Mouse (Mus musculus) limb, embryonic 14.5 days (tissue): Measurements from ENCODE around the gene Gm13083. TPM values are rescaled to one million over a fixed set of nuclear protein-coding genes. Genes with fewer than 3 reads are reported as not detected.
"Not testable (repeated sequence)": the region's sequence is repeated elsewhere in the genome, so short reads cannot be mapped to it uniquely, and the experiment has no call there.

ENCODE experiments used
- ATAC-seq: fragments of 200-750 bp; cut with Nextera tagmentation; 2 replicates; pipeline ENCODE4 v1.8.0; 2017; ENCODE audit warnings: low read depth, moderate number of reproducible peaks, moderate TSS enrichment; ENCODE audit not compliant: low FRiP score
- DNase-seq: peaks from one replicate; pipeline ENCODE4 v3.0.0-alpha.2; 2015; ENCODE audit warnings: low spot score
- H3K27ac ChIP-seq: fragments of 300-500 bp; sonication (generic); replicated peaks from 2 replicates; pipeline ENCODE4 v1.5.1; 2014; ENCODE audit warnings: low read depth, mild to moderate bottlenecking, low read length, moderate library complexity, mixed read lengths
- H3K27me3 ChIP-seq: fragments of 300-500 bp; sonication (generic); 2 replicates; pipeline ENCODE4 v1.6.1; 2014; ENCODE audit warnings: low read length, mixed read lengths; ENCODE audit not compliant: control insufficient read depth, insufficient read depth
- H3K36me3 ChIP-seq: fragments of 300-500 bp; sonication (generic); 2 replicates; pipeline ENCODE4 v1.6.1; 2014; ENCODE audit warnings: mild to moderate bottlenecking, low read length, moderate library complexity, mixed read lengths; ENCODE audit not compliant: control insufficient read depth, insufficient read depth
- H3K4me1 ChIP-seq: fragments of 300-500 bp; sonication (generic); 2 replicates; pipeline ENCODE4 v1.6.1; 2014; ENCODE audit warnings: antibody characterized with exemption, low read length, mixed read lengths; ENCODE audit not compliant: control insufficient read depth, insufficient read depth
- H3K4me2 ChIP-seq: fragments of 300-500 bp; sonication (generic); replicated peaks from 2 replicates; pipeline ENCODE4 v1.6.1; 2014; ENCODE audit warnings: low read depth, mild to moderate bottlenecking, low read length, moderate library complexity; ENCODE audit not compliant: severe bottlenecking
- H3K4me3 ChIP-seq: fragments of 300-500 bp; sonication (generic); replicated peaks from 2 replicates; pipeline ENCODE4 v1.5.1; 2014; ENCODE audit warnings: low read length
- H3K9ac ChIP-seq: fragments of 300-500 bp; sonication (generic); 2 replicates; pipeline ENCODE4 v1.6.1; 2014; ENCODE audit warnings: mild to moderate bottlenecking, low read depth, low read length, moderate library complexity; ENCODE audit not compliant: severe bottlenecking
- H3K9me3 ChIP-seq: fragments of 300-500 bp; sonication (generic); 2 replicates; pipeline ENCODE4 v1.6.1; 2016; ENCODE audit warnings: low read length; ENCODE audit not compliant: control insufficient read depth
- WGBS: fragments of 180-500 bp; shearing (Covaris S2); extraction: QIAGEN DNeasy Blood & Tissue Kit; methylation state at CpG from one replicate; pipeline ENCODE4 v1.1.7; 2014; 5-methylcytosine and 5-hydroxymethylcytosine counted together
- polyA plus RNA-seq, 2 experiments: library from polyadenylated mRNA; depleted of rRNA in 1 of 2; stranded (reverse) in 1 of 2; unstranded in 1 of 2; fragments of >200 nt; fragmentation: Nextera tagmentation in 1 of 2; extraction: Ambion mirVana in 1 of 2; gene quantifications; 2 replicates each; pipeline versions ENCODE4 v1.2.1 to v1.2.3; 2012 to 2014

The Gm13083 gene
- not detected in 2 replicates for polyA plus RNA-seq (2012; rRNA removed)
- polyA plus RNA-seq (2014; fragmentation: Nextera tagmentation; extraction: Ambion mirVana), result not detected in 2 replicates

DNA sequence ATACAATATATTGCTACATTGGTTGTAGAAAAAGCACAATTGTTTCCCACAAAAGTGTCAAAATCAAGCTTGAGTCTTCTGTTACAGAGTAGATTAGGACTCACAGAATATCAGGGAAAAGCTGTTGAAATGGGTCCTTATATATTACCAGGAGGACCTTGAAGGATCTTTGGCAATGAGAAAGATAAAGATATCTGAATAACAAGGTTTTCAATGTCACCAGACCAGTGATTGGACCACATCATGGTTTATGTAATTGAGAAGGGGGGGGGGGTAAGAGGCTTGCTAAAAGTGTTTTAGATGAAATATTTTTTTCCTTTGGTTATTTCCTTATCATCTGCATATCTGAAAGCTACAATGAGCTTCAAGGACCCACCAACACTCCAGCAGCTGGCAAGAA lies at the start of gene Gm13083:
Gm13083 (plus strand) TSS at position 301 of the 400 bp plus-strand sequence.
- H3K9ac ChIP-seq, H3K4me3 ChIP-seq, H3K36me3 ChIP-seq, H3K9me3 ChIP-seq, DNase-seq, H3K27me3 ChIP-seq, ATAC-seq, H3K4me2 ChIP-seq, H3K27ac ChIP-seq, H3K4me1 ChIP-seq: not testable (repeated sequence)

DNA sequence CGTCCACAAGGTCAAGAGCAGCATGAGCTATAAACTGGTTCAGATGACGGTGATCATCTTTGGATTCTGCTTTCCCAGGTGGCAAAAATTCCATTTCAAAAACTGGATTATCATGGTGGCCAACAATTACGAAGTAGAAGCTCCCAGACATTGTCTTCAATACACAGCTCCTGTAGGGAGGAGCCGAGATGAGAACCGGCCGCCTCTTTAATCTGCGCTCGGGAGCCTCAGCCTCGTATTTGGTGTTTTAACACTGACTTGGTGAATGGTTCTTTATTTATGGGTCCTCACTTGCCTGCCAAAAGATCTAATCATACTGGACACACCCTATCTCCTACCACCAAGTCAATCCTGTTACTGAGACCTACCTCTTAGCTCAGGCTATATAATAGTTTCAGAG lies 2.9 kb upstream of the Gm13083 start:
- 82% methylated on average over 9 of the region's 9 CpGs for WGBS
- DNase-seq, H3K36me3 ChIP-seq, H3K4me3 ChIP-seq, H3K4me2 ChIP-seq, H3K4me1 ChIP-seq, H3K27ac ChIP-seq, H3K9ac ChIP-seq, H3K9me3 ChIP-seq, H3K27me3 ChIP-seq, ATAC-seq: not testable (repeated sequence)

DNA sequence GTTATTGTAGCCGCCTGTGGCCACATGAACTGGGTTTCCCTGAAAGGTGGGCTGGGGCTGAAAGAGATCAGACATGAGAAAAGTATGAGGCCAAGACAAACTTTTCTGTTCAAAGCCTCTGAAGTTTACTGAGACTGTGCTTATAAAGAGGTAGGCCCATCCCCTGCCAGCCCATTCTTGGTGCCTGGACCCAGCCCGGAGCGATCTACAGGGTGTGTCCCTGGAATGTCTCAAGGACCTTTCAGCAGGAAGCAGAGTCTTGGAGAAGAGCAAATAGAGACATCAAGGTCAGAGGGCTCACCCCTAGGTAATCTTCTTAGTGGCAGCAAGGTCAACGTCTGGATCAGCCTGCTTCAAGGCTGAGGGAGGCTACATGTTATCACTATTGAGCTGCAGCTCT lies 3.3 kb downstream of the Gm13083 start:
- not testable (repeated sequence) for H3K9me3 ChIP-seq, H3K9ac ChIP-seq, ATAC-seq, H3K4me2 ChIP-seq, H3K27ac ChIP-seq, H3K27me3 ChIP-seq, H3K36me3 ChIP-seq, H3K4me3 ChIP-seq, DNase-seq, H3K4me1 ChIP-seq
- WGBS, result 86% methylated on average over 4 of the region's 4 CpGs

DNA sequence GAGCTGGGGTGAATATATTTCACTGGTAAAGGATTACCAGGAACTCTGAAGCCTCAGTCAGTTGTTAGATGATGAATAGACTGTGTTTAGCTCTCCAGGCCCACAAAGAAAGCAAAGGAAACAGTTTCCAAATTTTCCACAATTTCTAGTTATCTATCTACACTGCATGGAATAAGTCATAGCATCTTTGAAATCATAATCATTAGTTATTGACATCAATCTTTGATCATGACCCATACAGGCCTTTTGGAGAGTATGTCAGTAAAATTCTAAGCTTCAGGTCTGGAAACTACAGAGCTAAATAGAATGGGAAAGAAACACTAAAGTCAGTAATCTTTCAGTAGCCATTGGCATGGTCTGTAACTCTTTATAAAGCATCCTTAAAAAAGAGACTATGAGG lies 42.3 kb downstream of the Gm13083 start, which contains the start of gene Gm13088:
Gm13088 (minus strand) TSS at position 101 of the 400 bp plus-strand sequence.
- H3K9me3 ChIP-seq, H3K27me3 ChIP-seq, H3K4me3 ChIP-seq, ATAC-seq, H3K36me3 ChIP-seq, DNase-seq, H3K4me2 ChIP-seq, H3K27ac ChIP-seq, H3K4me1 ChIP-seq, H3K9ac ChIP-seq: not testable (repeated sequence)

Other genes with a start within 250 kb of the Gm13083 start
- 0.03 TPM in 1 of 2 replicates, not detected in the other for gene Pramel1, start 220.6 kb upstream of the Gm13083 start, polyA plus RNA-seq (2012; rRNA removed)
- not detected in 2 replicates for gene Pramel1, start 220.6 kb upstream of the Gm13083 start, polyA plus RNA-seq (2014; fragmentation: Nextera tagmentation; extraction: Ambion mirVana)
- gene Pramef8, start 202.6 kb upstream of the Gm13083 start, polyA plus RNA-seq (2012; rRNA removed), result 11.4 and 13.8 TPM in 2 replicates
- 13.5 and 14.0 TPM in 2 replicates for gene Pramef8, start 202.6 kb upstream of the Gm13083 start, polyA plus RNA-seq (2014; fragmentation: Nextera tagmentation; extraction: Ambion mirVana)
- gene Oog4, start 164.7 kb upstream of the Gm13083 start, polyA plus RNA-seq (2012; rRNA removed), result not detected in 2 replicates
- not detected in 2 replicates for gene Oog4, start 164.7 kb upstream of the Gm13083 start, polyA plus RNA-seq (2014; fragmentation: Nextera tagmentation; extraction: Ambion mirVana)
- not detected in 2 replicates for gene Gm13043, start 103.7 kb upstream of the Gm13083 start, polyA plus RNA-seq (2012; rRNA removed)
- not detected in 2 replicates for gene Gm13043, start 103.7 kb upstream of the Gm13083 start, polyA plus RNA-seq (2014; fragmentation: Nextera tagmentation; extraction: Ambion mirVana)
- not detected in 2 replicates for gene Gm13040, start 79.0 kb upstream of the Gm13083 start, polyA plus RNA-seq (2012; rRNA removed)
- gene Gm13040, start 79.0 kb upstream of the Gm13083 start, polyA plus RNA-seq (2014; fragmentation: Nextera tagmentation; extraction: Ambion mirVana), result not detected in 2 replicates
- gene BC080695, start 63.3 kb upstream of the Gm13083 start, polyA plus RNA-seq (2012; rRNA removed), result not detected in 2 replicates
- not detected in 2 replicates for gene BC080695, start 63.3 kb upstream of the Gm13083 start, polyA plus RNA-seq (2014; fragmentation: Nextera tagmentation; extraction: Ambion mirVana)
- not detected in 2 replicates for gene Gm13057, start 63.3 kb upstream of the Gm13083 start, polyA plus RNA-seq (2012; rRNA removed)
- not detected in 2 replicates for gene Gm13057, start 63.3 kb upstream of the Gm13083 start, polyA plus RNA-seq (2014; fragmentation: Nextera tagmentation; extraction: Ambion mirVana)
- gene Gm13088, start 42.2 kb downstream of the Gm13083 start, polyA plus RNA-seq (2012; rRNA removed), result not detected in 2 replicates
- gene Gm13088, start 42.2 kb downstream of the Gm13083 start, polyA plus RNA-seq (2014; fragmentation: Nextera tagmentation; extraction: Ambion mirVana), result not detected in 2 replicates
- not detected in 2 replicates for gene Gm13089, start 87.7 kb downstream of the Gm13083 start, polyA plus RNA-seq (2012; rRNA removed)
- not detected in 2 replicates for gene Gm13089, start 87.7 kb downstream of the Gm13083 start, polyA plus RNA-seq (2014; fragmentation: Nextera tagmentation; extraction: Ambion mirVana)
- gene Gm13078, start 104.5 kb downstream of the Gm13083 start, polyA plus RNA-seq (2012; rRNA removed), result not detected in 2 replicates
- not detected in 2 replicates for gene Gm13078, start 104.5 kb downstream of the Gm13083 start, polyA plus RNA-seq (2014; fragmentation: Nextera tagmentation; extraction: Ambion mirVana)
- gene Gm13023, start 174.3 kb downstream of the Gm13083 start, polyA plus RNA-seq (2012; rRNA removed), result not detected in 2 replicates
- gene Gm13023, start 174.3 kb downstream of the Gm13083 start, polyA plus RNA-seq (2014; fragmentation: Nextera tagmentation; extraction: Ambion mirVana), result not detected in 2 replicates
- gene Gm13084, start 201.1 kb downstream of the Gm13083 start, polyA plus RNA-seq (2012; rRNA removed), result not detected in 2 replicates
- not detected in 2 replicates for gene Gm13084, start 201.1 kb downstream of the Gm13083 start, polyA plus RNA-seq (2014; fragmentation: Nextera tagmentation; extraction: Ambion mirVana)
- gene Gm13103, start 231.5 kb downstream of the Gm13083 start, polyA plus RNA-seq (2012; rRNA removed), result not detected in 2 replicates
- not detected in 2 replicates for gene Gm13103, start 231.5 kb downstream of the Gm13083 start, polyA plus RNA-seq (2014; fragmentation: Nextera tagmentation; extraction: Ambion mirVana)